Mouse (Mus musculus): Measurements from ENCODE around the gene Psme1.
A peak's percentile ranks its signal among the peaks of the same experiment; 100 is the strongest.

DNA sequence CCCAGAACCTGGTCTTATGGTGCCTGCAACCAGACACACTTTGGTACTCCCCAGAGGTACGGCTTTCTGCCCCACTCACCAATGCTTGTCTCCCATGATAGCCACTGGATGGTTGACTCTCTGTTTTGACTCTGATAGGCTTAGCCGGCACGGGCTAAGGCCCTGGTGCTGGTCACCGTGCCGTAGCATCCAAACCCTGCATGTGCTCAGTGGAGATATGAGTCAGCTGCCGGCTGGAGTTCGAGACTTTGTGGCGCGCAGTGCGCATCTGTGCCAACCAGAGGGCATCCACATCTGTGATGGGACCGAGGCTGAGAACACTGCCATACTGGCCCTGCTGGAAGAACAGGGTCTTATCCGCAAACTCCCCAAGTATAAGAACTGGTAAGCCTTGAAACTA is 35.7 kb upstream of the Psme1 start:
- no peak for TF ChIP-seq SRF (IDR thresholded peaks at IDR 0.05; ENCODE audit: control insufficient read depth, insufficient read length, low read depth)
- peak; percentile 45 for TF ChIP-seq POLR2A (IDR thresholded peaks at IDR 0.05; ENCODE audit: insufficient read length, low read depth)
- peak; percentile 75 for TF ChIP-seq POLR2AphosphoS2 (IDR thresholded peaks at IDR 0.05; ENCODE audit: insufficient read length, low read depth)
- TF ChIP-seq USF1 (IDR thresholded peaks at IDR 0.05; ENCODE audit: low read depth), result no peak
- no peak for TF ChIP-seq E2F4 (IDR thresholded peaks at IDR 0.05; ENCODE audit: insufficient read depth)

Data from myocyte (in vitro differentiated cells).